Mouse (Mus musculus): ENCODE measurements around the gene Creb3l4. TPM values are rescaled to one million over a fixed set of nuclear protein-coding genes. Genes with fewer than 3 reads are reported as not detected.

Gene Creb3l4
- polyA plus RNA-seq, 1 experiment from 2014 or later: 5.8 TPM

DNA sequence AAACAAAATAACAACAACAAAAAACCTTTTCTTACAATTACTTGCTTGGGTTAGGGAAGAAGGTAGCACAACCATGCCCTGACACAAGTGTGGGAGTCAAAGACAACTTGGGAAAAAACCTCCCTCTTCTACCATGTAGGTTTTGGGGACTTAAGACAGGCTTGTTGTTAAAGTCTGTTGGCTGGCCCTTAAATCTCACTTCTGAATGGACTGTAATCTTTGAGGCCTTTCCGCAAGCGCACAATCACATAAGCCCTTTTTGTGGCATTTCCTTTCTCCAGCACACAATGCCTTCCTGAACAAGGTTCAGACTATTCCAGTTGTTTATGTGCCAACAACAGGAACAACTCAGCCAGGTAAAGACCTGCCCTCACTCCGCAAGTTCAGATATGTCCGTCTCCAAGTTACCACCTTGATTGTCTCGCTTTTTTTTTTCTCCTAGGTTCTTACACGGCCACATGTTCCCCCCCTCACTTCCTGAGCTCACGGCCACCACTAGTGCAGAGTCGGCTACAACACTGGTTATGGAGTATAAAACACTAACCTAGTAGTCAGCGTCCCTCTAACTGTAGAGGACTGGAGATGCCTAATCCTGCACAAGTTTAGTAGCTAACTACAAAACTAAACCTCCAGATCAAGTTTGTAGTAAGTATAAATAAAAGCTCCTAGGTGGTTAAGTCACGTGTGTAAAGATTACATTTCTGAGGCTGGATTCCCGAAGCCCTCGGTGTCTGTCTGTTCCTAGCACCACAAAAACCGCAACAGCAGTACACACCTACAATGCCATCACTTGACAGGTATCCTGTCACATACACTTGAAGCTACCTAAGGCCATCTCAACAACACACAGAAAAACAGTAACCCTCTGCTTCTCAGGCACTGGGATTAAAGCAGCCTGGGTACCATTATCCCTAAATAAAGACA is 31.6 kb downstream of the Creb3l4 start:
- no peak for ATAC-seq (ENCODE audit: low read depth)
- Histone ChIP-seq H3K27me3 (ENCODE audit: control insufficient read depth, insufficient read depth, low read depth, low read length) (no peaks in the 10 kb centered on the region), H3K4me1 (replicated peaks; ENCODE audit: control insufficient read depth, insufficient read depth, low read length) (peaks cover 20% of the 10 kb centered on the region), H3K27ac (ENCODE audit: low read length) (no peak overlapping the region), H3K9me3 (ENCODE audit: control insufficient read depth, low read length) (no peaks in the 10 kb centered on the region), H3K4me3 (ENCODE audit: low read length) (peak overlapping the region; percentile 58), H3K36me3 (ENCODE audit: control insufficient read depth, insufficient read depth, low read length) (peaks cover 31% of the 10 kb centered on the region), H3K4me2 (ENCODE audit: low read depth, low read length) (peak overlapping the region; percentile 89), H3K9ac (ENCODE audit: low read length) (no peak overlapping the region)
- WGBS: 61% methylated on average over 13 of the region's 13 CpGs

DNA sequence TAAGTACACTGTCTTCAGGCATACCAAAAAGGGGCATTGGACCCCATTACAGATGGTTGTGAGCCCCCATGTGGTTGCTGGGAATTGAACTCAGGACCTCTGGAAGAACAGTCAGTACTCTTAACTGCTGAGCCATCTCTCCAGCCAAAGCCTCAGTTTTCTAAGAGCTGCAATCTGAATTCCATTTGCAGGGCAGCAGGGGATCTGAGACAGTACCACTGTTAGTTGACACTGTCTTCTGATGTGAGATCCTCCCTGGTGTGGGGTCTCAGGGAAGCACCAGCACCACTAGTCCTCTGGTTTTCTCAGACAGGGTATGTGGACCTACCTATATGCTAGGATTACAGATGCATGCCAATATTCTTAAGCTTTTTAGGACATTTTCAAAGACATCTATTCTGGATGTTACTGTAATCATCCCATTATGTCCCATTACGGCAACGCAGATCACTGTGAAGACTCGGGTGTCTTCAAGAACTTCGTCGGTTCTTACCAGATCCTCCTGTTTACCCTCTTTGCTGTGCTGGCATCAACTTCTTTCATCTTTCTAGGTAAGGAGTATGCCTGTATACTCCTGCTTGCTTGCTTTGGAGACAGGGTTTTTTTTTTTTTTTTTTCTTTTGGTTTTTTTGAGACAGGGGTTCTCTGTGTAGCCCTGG is 33.3 kb downstream of the Creb3l4 start:
- Histone ChIP-seq H3K9ac (ENCODE audit: low read length) (no peak overlapping the region), H3K9me3 (ENCODE audit: control insufficient read depth, low read length) (no peaks in the 10 kb centered on the region), H3K36me3 (ENCODE audit: control insufficient read depth, insufficient read depth, low read length) (peaks cover 31% of the 10 kb centered on the region), H3K4me2 (ENCODE audit: low read depth, low read length) (no peak overlapping the region), H3K4me3 (ENCODE audit: low read length) (no peak overlapping the region), H3K27me3 (ENCODE audit: control insufficient read depth, insufficient read depth, low read depth, low read length) (no peaks in the 10 kb centered on the region), H3K27ac (ENCODE audit: low read length) (no peak overlapping the region), H3K4me1 (replicated peaks; ENCODE audit: control insufficient read depth, insufficient read depth, low read length) (peaks cover 20% of the 10 kb centered on the region)
- WGBS: 86% methylated on average over 5 of the region's 5 CpGs
- ATAC-seq (ENCODE audit: low read depth): no peak

DNA sequence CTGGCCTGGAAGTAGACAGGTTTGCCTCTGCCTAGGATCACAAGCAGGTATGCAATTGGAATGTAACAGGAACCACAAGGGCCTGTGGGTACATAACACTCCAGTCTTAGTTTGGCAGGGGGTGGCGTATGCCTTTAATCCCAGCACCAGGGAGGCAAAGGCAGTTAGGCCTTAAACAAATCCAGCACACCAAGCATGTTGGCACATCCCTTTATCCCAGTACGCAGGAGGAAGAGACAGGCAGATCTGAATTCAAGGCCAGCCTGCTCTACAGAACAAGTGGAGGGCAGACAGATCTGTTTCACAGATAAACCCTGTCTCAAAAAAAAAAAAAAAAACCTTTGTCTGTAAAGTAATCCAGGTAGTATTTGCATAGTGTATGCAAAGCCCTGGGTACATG is 34.6 kb downstream of the Creb3l4 start:
- Histone ChIP-seq H3K4me3 (ENCODE audit: low read length) (no peak overlapping the region), H3K4me1 (replicated peaks; ENCODE audit: control insufficient read depth, insufficient read depth, low read length) (peaks cover 15% of the 10 kb centered on the region), H3K4me2 (ENCODE audit: low read depth, low read length) (no peak overlapping the region), H3K36me3 (ENCODE audit: control insufficient read depth, insufficient read depth, low read length) (peaks cover 31% of the 10 kb centered on the region), H3K9ac (ENCODE audit: low read length) (no peak overlapping the region), H3K27ac (ENCODE audit: low read length) (no peak overlapping the region), H3K9me3 (ENCODE audit: control insufficient read depth, low read length) (no peaks in the 10 kb centered on the region), H3K27me3 (ENCODE audit: control insufficient read depth, insufficient read depth, low read depth, low read length) (no peaks in the 10 kb centered on the region)
- ATAC-seq (ENCODE audit: low read depth): no peak
- 80% methylated on average over 2 of the region's 2 CpGs for WGBS

DNA sequence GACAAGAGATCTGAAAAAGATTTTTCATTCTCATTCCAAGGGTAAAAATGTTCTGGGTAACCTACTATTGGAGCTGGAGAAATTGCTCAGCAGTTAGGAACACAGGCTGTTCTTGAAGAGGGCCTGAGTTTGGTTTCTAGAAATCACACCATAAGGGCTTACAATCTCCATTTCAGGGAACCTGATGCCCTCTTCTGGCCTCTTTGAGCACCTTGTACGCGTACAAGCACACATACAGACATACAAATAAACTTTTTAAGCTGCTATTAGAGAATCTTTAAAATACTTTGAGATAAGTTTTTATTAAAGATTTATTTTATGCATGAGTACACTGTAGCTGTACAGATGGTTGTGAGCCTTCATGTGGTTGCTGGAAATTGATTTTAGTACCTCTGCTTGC is 38.7 kb downstream of the Creb3l4 start:
- Histone ChIP-seq H3K27me3 (ENCODE audit: control insufficient read depth, insufficient read depth, low read depth, low read length) (no peaks in the 10 kb centered on the region), H3K4me3 (ENCODE audit: low read length) (no peak overlapping the region), H3K27ac (ENCODE audit: low read length) (no peak overlapping the region), H3K9me3 (ENCODE audit: control insufficient read depth, low read length) (no peaks in the 10 kb centered on the region), H3K9ac (ENCODE audit: low read length) (no peak overlapping the region), H3K36me3 (ENCODE audit: control insufficient read depth, insufficient read depth, low read length) (peaks cover 12% of the 10 kb centered on the region), H3K4me2 (ENCODE audit: low read depth, low read length) (no peak overlapping the region), H3K4me1 (replicated peaks; ENCODE audit: control insufficient read depth, insufficient read depth, low read length) (no peaks in the 10 kb centered on the region)
- no peak for ATAC-seq (ENCODE audit: low read depth)
- WGBS: 96% methylated on average over 2 of the region's 2 CpGs

DNA sequence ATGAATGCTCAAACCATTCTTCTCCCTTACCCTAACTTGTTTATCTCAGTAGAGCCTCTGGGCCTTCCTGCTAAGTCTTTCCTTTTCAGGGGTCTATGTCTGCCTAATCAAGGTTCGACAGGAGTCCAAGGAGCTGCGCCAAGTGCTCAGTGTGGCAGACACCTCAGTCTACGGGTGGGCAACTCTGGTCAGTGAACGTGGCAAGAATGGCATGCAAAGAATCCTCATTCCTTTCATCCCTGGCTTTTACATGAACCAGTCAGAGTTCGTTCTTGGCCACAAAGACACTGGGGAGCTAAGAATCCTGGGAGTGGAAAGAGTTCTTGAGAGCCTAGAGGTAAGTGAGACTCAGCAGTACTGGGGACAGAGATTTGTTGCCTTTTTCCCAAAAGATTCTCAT is 39.7 kb downstream of the Creb3l4 start:
- no peak overlapping the region for H3K9ac ChIP-seq (ENCODE audit: low read length)
- H3K4me1 ChIP-seq (replicated peaks; ENCODE audit: control insufficient read depth, insufficient read depth, low read length): no peaks in the 10 kb centered on the region
- H3K36me3 ChIP-seq (ENCODE audit: control insufficient read depth, insufficient read depth, low read length): peaks cover 9% of the 10 kb centered on the region
- H3K27me3 ChIP-seq (ENCODE audit: control insufficient read depth, insufficient read depth, low read depth, low read length): no peaks in the 10 kb centered on the region
- no peak for ATAC-seq (ENCODE audit: low read depth)
- H3K27ac ChIP-seq (ENCODE audit: low read length): no peak overlapping the region
- H3K4me2 ChIP-seq (ENCODE audit: low read depth, low read length): no peak overlapping the region
- 62% methylated on average over 5 of the region's 5 CpGs for WGBS
- H3K9me3 ChIP-seq (ENCODE audit: control insufficient read depth, low read length): no peaks in the 10 kb centered on the region
- no peak overlapping the region for H3K4me3 ChIP-seq (ENCODE audit: low read length)

DNA sequence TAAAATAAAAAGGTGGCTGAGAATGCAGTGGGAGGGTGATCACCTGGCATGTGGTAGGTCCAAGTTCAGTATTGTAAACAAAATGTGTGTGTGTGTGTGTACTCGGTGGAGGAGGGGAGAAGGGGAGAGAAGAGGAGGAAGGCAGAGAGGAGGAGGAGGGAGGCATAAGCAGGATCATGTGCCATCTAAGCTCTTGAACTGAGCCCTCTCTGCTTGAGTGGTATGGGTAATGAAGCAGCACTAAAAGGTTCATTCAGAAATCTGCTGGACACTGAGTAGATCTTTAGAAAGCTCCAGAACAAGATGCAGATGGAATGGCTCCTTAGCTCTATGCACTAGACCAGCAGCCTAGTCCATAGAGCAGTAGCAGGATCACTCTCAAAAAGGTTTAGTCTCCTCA is 40.4 kb downstream of the Creb3l4 start:
- H3K27me3 ChIP-seq (ENCODE audit: control insufficient read depth, insufficient read depth, low read depth, low read length): no peaks in the 10 kb centered on the region
- no peaks in the 10 kb centered on the region for H3K9me3 ChIP-seq (ENCODE audit: control insufficient read depth, low read length)
- 43% methylated on average over 1 of the region's 1 CpGs for WGBS
- H3K4me1 ChIP-seq (replicated peaks; ENCODE audit: control insufficient read depth, insufficient read depth, low read length): no peaks in the 10 kb centered on the region
- no peak overlapping the region for H3K27ac ChIP-seq (ENCODE audit: low read length)
- no peak overlapping the region for H3K9ac ChIP-seq (ENCODE audit: low read length)
- H3K36me3 ChIP-seq (ENCODE audit: control insufficient read depth, insufficient read depth, low read length): peaks cover 4% of the 10 kb centered on the region; the same call in 1 of the 2 replicates
- no peak for ATAC-seq (ENCODE audit: low read depth)
- no peak overlapping the region for H3K4me3 ChIP-seq (ENCODE audit: low read length)
- no peak overlapping the region for H3K4me2 ChIP-seq (ENCODE audit: low read depth, low read length)

DNA sequence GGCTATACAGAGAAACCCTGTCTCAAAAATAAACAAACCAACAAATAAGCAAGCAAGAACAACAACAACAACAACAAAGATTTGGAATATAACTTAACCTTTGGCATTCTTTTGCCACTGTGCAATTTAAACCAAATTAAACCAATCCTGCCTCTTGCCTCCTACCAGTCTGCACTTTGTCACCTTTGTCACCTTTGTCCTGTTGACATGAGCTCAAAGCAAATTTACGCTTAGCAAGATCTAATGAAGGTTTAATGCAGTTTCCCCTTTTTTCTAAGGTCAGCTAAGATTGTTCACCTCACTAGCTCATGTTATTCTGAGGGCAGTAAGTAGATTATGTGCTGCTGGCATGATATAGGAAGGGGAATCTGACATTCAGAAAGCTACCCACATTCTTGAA is 45.8 kb downstream of the Creb3l4 start:
- H3K4me3 ChIP-seq (ENCODE audit: low read length): no peak overlapping the region
- 82% methylated on average over 1 of the region's 1 CpGs for WGBS
- no peaks in the 10 kb centered on the region for H3K9me3 ChIP-seq (ENCODE audit: control insufficient read depth, low read length)
- no peaks in the 10 kb centered on the region for H3K4me1 ChIP-seq (replicated peaks; ENCODE audit: control insufficient read depth, insufficient read depth, low read length)
- H3K4me2 ChIP-seq (ENCODE audit: low read depth, low read length): no peak overlapping the region
- ATAC-seq (ENCODE audit: low read depth): no peak
- H3K27me3 ChIP-seq (ENCODE audit: control insufficient read depth, insufficient read depth, low read depth, low read length): no peaks in the 10 kb centered on the region
- H3K9ac ChIP-seq (ENCODE audit: low read length): no peak overlapping the region
- H3K36me3 ChIP-seq (ENCODE audit: control insufficient read depth, insufficient read depth, low read length): no peaks in the 10 kb centered on the region
- no peak overlapping the region for H3K27ac ChIP-seq (ENCODE audit: low read length)

DNA sequence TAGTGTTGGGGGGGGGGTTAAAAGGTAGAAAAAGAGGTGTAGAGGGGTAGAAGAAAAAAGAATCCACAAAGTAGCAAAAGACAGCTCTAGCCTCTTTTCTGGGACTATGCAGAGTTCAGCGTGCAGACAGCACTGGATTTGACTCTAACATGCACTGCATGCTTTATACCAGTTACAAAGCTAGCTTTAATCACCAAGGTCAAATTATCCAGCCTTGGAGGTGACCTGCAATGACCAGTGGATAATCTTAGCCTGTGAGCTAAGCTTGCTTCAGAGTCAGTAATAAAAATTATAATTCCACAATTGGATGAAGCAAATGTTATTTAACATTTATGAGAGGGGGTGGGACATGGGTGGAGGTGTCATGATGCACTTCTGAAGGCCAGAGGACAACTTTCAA is 47.7 kb downstream of the Creb3l4 start:
- no peak overlapping the region for H3K4me3 ChIP-seq (ENCODE audit: low read length)
- no peak overlapping the region for H3K27ac ChIP-seq (ENCODE audit: low read length)
- WGBS: 71% methylated on average over 1 of the region's 1 CpGs
- H3K9me3 ChIP-seq (ENCODE audit: control insufficient read depth, low read length): no peaks in the 10 kb centered on the region
- no peaks in the 10 kb centered on the region for H3K4me1 ChIP-seq (replicated peaks; ENCODE audit: control insufficient read depth, insufficient read depth, low read length)
- H3K4me2 ChIP-seq (ENCODE audit: low read depth, low read length): no peak overlapping the region
- no peaks in the 10 kb centered on the region for H3K27me3 ChIP-seq (ENCODE audit: control insufficient read depth, insufficient read depth, low read depth, low read length)
- ATAC-seq (ENCODE audit: low read depth): no peak
- no peak overlapping the region for H3K9ac ChIP-seq (ENCODE audit: low read length)
- H3K36me3 ChIP-seq (ENCODE audit: control insufficient read depth, insufficient read depth, low read length): no peaks in the 10 kb centered on the region

DNA sequence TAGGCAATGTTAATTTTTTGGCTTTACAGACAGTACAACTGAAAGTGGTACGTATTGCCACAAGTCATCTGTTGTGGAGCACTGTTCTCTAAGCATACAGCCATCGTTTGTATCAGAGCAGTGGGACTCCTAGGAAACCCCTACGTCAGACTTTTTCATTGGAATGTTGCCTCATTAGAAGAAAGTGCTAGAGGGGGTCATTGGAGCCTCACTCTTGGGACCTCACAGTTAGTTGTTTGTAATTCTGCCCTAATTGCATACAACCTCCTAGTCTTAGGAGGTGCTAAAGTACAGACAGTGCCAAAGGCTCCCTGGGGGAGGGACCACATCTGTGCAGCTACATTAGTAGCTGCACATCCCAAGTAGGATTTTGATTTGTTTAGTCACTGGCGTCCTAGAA is 48.6 kb downstream of the Creb3l4 start:
- Histone ChIP-seq H3K4me2 (ENCODE audit: low read depth, low read length) (no peak overlapping the region), H3K4me3 (ENCODE audit: low read length) (no peak overlapping the region), H3K9ac (ENCODE audit: low read length) (no peak overlapping the region), H3K9me3 (ENCODE audit: control insufficient read depth, low read length) (no peaks in the 10 kb centered on the region), H3K36me3 (ENCODE audit: control insufficient read depth, insufficient read depth, low read length) (no peaks in the 10 kb centered on the region), H3K4me1 (replicated peaks; ENCODE audit: control insufficient read depth, insufficient read depth, low read length) (no peaks in the 10 kb centered on the region), H3K27me3 (ENCODE audit: control insufficient read depth, insufficient read depth, low read depth, low read length) (no peaks in the 10 kb centered on the region), H3K27ac (ENCODE audit: low read length) (no peak overlapping the region)
- ATAC-seq (ENCODE audit: low read depth): no peak
- WGBS: 51% methylated on average over 4 of the region's 4 CpGs

Measured in lung, embryonic 16.5 days (tissue).